Comparison of ENCODE assay signal across 19 mouse cellular contexts in the genomic region with DNA sequence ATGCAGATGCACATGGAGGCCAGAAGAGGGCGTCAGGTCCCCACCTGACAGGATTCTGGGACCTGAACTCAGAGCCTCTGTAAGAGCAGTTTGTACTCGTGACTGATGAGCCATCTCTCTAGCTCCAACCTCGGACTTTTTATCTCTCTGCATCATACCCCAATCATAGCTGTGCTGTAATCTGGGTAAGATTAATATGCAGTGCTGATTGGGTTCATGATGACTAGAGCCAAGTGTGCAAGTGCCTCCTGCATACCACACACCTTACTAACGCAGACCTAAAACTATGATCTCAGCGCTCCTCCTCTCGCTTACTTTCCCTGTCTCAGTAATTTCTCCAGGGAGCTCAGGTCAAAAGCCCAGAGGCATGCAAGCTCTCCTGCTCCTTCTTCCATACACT. TPM values are rescaled to one million over a fixed set of nuclear protein-coding genes. Genes with fewer than 3 reads are reported as not detected.
DNase-seq lines count a peak whose midpoint lies in the region; ATAC-seq and TF ChIP-seq lines count a peak whose summit lies in the region.
"Had no signal": no experiment of that assay in that cellular context is flagged by ENCODE, and none has a peak within 500 bp of the region (broad histone marks: within the 10 kb centered on the region; RNA-seq: fewer than 3 reads in every experiment).

No protein-coding gene starts in this region.

- H3K9ac ChIP-seq in forebrain, embryonic 14.5 days (ENCODE audit: low read length), result no peak overlapping the region
- H3K9ac ChIP-seq: embryonic facial prominence, embryonic 12.5 days; hindbrain, embryonic 13.5 days had no signal

- peaks cover 6% of the 10 kb centered on the region for H3K4me1 ChIP-seq in testis, adult 2 months (ENCODE audit: control insufficient read depth, insufficient read depth, low read length)
- no peaks in the 10 kb centered on the region for H3K4me1 ChIP-seq in forebrain, embryonic 14.5 days (ENCODE audit: control insufficient read depth, insufficient read depth, low read length)
- H3K4me1 ChIP-seq: embryonic facial prominence, embryonic 12.5 days; hindbrain, embryonic 13.5 days had no signal

- DNase-seq in testis, postnatal 10 days (ENCODE audit: low spot score), result no peak
- peak; percentile 57 for DNase-seq in ZHBTc4 (ENCODE audit: low read depth, low spot score)
- no peak for DNase-seq in adrenal gland, adult 8-10 months
- DNase-seq in T-cell, adult 2 months (ENCODE audit: low spot score), result no peak
- no peak for DNase-seq in forebrain, embryonic 14.5 days (ENCODE audit: low spot score)
- DNase-seq: cerebellum, adult 11-12 months; cerebellum, adult 9-10 months; cerebellum, postnatal 25 days; gastrocnemius, postnatal 10 days; heart, adult 18-20 months; heart, postnatal 10 days; heart, postnatal 4 days had no signal

- H3K27me3 ChIP-seq in testis, adult 2 months (ENCODE audit: control insufficient read depth, insufficient read depth, low read length), result no peaks in the 10 kb centered on the region
- H3K27me3 ChIP-seq in C2C12 (ENCODE audit: control insufficient read depth, insufficient read depth, insufficient read length), result no peaks in the 10 kb centered on the region
- H3K27me3 ChIP-seq in forebrain, embryonic 14.5 days (replicated peaks; ENCODE audit: control insufficient read depth, insufficient read depth, low read length), result no peaks in the 10 kb centered on the region
- H3K27me3 ChIP-seq: embryonic facial prominence, embryonic 12.5 days; hindbrain, embryonic 13.5 days had no signal

- ATAC-seq in forebrain, embryonic 14.5 days, result no peak
- ATAC-seq: forebrain, embryonic 16.5 days; hindbrain, postnatal 0 days had no signal

- H3ac ChIP-seq in C2C12 (ENCODE audit: control insufficient read depth, insufficient read length, low read depth), result no peak overlapping the region

- H3K4me2 ChIP-seq in forebrain, embryonic 14.5 days (ENCODE audit: low read length), result no peak overlapping the region
- H3K4me2 ChIP-seq: embryonic facial prominence, embryonic 12.5 days; hindbrain, embryonic 13.5 days had no signal

- no peaks in the 10 kb centered on the region for H3K79me2 ChIP-seq in C2C12 (ENCODE audit: control insufficient read depth, insufficient read depth)

- TF ChIP-seq CTCF in testis, adult 2 months (IDR thresholded peaks at IDR 0.05; ENCODE audit: control insufficient read depth, insufficient read depth, insufficient replicate concordance, low read depth, low read length), result 0 out of 2 replicates have a peak, but pooled peaks have one; percentile 16
- no peak for TF ChIP-seq CTCF in C2C12 (IDR thresholded peaks at IDR 0.05; ENCODE audit: control insufficient read depth, insufficient read depth, insufficient read length)

- no peak overlapping the region for H3K4me3 ChIP-seq in testis, adult 2 months (ENCODE audit: control insufficient read depth, low read depth, low read length)
- H3K4me3 ChIP-seq in C2C12 (ENCODE audit: insufficient read depth, poor library complexity, severe bottlenecking), result no peak overlapping the region
- H3K4me3 ChIP-seq in forebrain, embryonic 14.5 days (ENCODE audit: low read depth, low read length), result no peak overlapping the region
- H3K4me3 ChIP-seq: embryonic facial prominence, embryonic 12.5 days; heart, embryonic 10.5 days; hindbrain, embryonic 13.5 days had no signal

- TF ChIP-seq POLR2A in testis, adult 2 months (IDR thresholded peaks at IDR 0.05; ENCODE audit: control insufficient read depth, low read depth, low read length), result no peak

- no peaks in the 10 kb centered on the region for H3K36me3 ChIP-seq in testis, adult 2 months (ENCODE audit: control insufficient read depth, insufficient read depth, low read length)
- no peaks in the 10 kb centered on the region for H3K36me3 ChIP-seq in C2C12 (ENCODE audit: control insufficient read depth, insufficient read depth)
- no peaks in the 10 kb centered on the region for H3K36me3 ChIP-seq in forebrain, embryonic 14.5 days (ENCODE audit: control insufficient read depth, insufficient read depth, low read length)
- H3K36me3 ChIP-seq: embryonic facial prominence, embryonic 12.5 days; heart, embryonic 10.5 days; hindbrain, embryonic 13.5 days had no signal

- 87% methylated on average over 6 of the region's 6 CpGs for WGBS in forebrain, embryonic 14.5 days

- no peak overlapping the region for H3K27ac ChIP-seq in testis, adult 2 months (ENCODE audit: control insufficient read depth, insufficient read depth, low read depth, low read length)
- no peak overlapping the region for H3K27ac ChIP-seq in forebrain, embryonic 14.5 days (ENCODE audit: low read depth, low read length)
- H3K27ac ChIP-seq: embryonic facial prominence, embryonic 12.5 days; heart, embryonic 10.5 days; hindbrain, embryonic 13.5 days; hindbrain, postnatal 0 days had no signal

- no peaks in the 10 kb centered on the region for H3K9me3 ChIP-seq in forebrain, embryonic 14.5 days (replicated peaks; ENCODE audit: control insufficient read depth, low read length)
- H3K9me3 ChIP-seq: embryonic facial prominence, embryonic 12.5 days; heart, embryonic 10.5 days; hindbrain, embryonic 13.5 days had no signal

- H3K79me3 ChIP-seq in C2C12 (ENCODE audit: low read depth), result no peaks in the 10 kb centered on the region

TF ChIP-seq in C2C12, 6 proteins besides CTCF, POLR2A, EP300 and RAD21:
- TF ChIP-seq MYOD1 (IDR thresholded peaks at IDR 0.05; ENCODE audit: control insufficient read depth, insufficient read length, low read depth) (peak; percentile 52), MAX (IDR thresholded peaks at IDR 0.05) (no peak)
TF ChIP-seq in C2C12: peak in this region for 1.

RNA-seq across cellular contexts. Expression of gene Stk24, which starts 19.9 kb away (rescaled TPM):
- polyA plus RNA-seq in testis, adult 2 months (2012; rRNA removed), result 5.8 and 8.5 TPM in 2 replicates
- polyA plus RNA-seq in C2C12 (2012; fragmentation: generic; extraction: Trizol), result 29.8 TPM
- 100 to 1,000 TPM; 100 to 130 (median 118) TPM for total RNA-seq in adrenal gland, adult 8-10 months (2022)
- 20.6 and 20.8 TPM in 2 replicates for polyA plus RNA-seq in forebrain, embryonic 14.5 days (2014; fragmentation: Nextera tagmentation; extraction: Ambion mirVana)
